Mouse (Mus musculus) bone marrow macrophage, adult 2 months (primary cell): ENCODE measurements around the gene Gm10570.

Experiments
- CTCF ChIP-seq: IDR thresholded peaks from 2 replicates; pipeline ENCODE4 v1.5.1; 2012; ENCODE audit warnings: low read depth, mild to moderate bottlenecking, low read length, moderate library complexity
- POLR2A ChIP-seq: IDR thresholded peaks from 2 replicates; pipeline ENCODE4 v1.6.1; 2012; ENCODE audit warnings: mild to moderate bottlenecking, low read depth, low read length, borderline replicate concordance

- no peak for TF ChIP-seq CTCF
- no peak for TF ChIP-seq POLR2A
These were observed 14.7 kb upstream of the Gm10570 start for GRCm38 (mm10) chr4:130323165-130323564.
